Mouse (Mus musculus) monocyte, adult 2 months (primary cell): ENCODE results near the gene Samd14.

Source experiments
- DNase-seq, 2 experiments: peaks; one replicate each; pipeline ENCODE4 v3.0.0; 2022; ENCODE audit warnings: low spot score in 2 of 2, low read depth in 1 of 2

Samd14 gene

GRCm38 (mm10) chr11:94989562-94990017 is 20.1 kb upstream of the Samd14 start:
- DNase-seq: peak in 1 of 2 experiments; percentile 35

GRCm38 (mm10) chr11:94990102-94990748 is 19.5 kb upstream of the Samd14 start:
- DNase-seq: no peak

GRCm38 (mm10) chr11:94990749-94991577 is 18.7 kb upstream of the Samd14 start, which contains the start of gene Ppp1r9b:
Gene Ppp1r9b (plus strand): TSS chr11:94991035.
- DNase-seq: peak; percentile 68 to 86

- no peak for DNase-seq
Measured at GRCm38 (mm10) chr11:94991641-94992479, 17.8 kb upstream of the Samd14 start.

GRCm38 (mm10) chr11:94992480-94992753 is 17.3 kb upstream of the Samd14 start:
- no peak for DNase-seq

GRCm38 (mm10) chr11:94992754-94993606 is 16.7 kb upstream of the Samd14 start:
- DNase-seq: peak; percentile 56 to 80

GRCm38 (mm10) chr11:94994208-94994814 is 15.4 kb upstream of the Samd14 start:
- DNase-seq: no peak

GRCm38 (mm10) chr11:94994947-94995772 is 14.5 kb upstream of the Samd14 start:
- DNase-seq: no peak

- no peak for DNase-seq
Measured at GRCm38 (mm10) chr11:94996101-94996500, 13.6 kb upstream of the Samd14 start.

GRCm38 (mm10) chr11:94996984-94997383 is 12.7 kb upstream of the Samd14 start:
- no peak for DNase-seq

GRCm38 (mm10) chr11:94997596-94997995 is 12.1 kb upstream of the Samd14 start:
- DNase-seq: no peak

GRCm38 (mm10) chr11:94998041-94998531 is 11.6 kb upstream of the Samd14 start:
- DNase-seq: no peak

GRCm38 (mm10) chr11:95000128-95000527 is 9.6 kb upstream of the Samd14 start:
- DNase-seq: no peak

GRCm38 (mm10) chr11:95000548-95000947 is 9.1 kb upstream of the Samd14 start:
- no peak for DNase-seq

GRCm38 (mm10) chr11:95001058-95001457 is 8.6 kb upstream of the Samd14 start:
- peak in 1 of 2 experiments; percentile 38 for DNase-seq

- DNase-seq: no peak
Measured at GRCm38 (mm10) chr11:95001584-95002347, 7.9 kb upstream of the Samd14 start.

- DNase-seq: no peak
Measured at GRCm38 (mm10) chr11:95002705-95003104, 7.0 kb upstream of the Samd14 start.

GRCm38 (mm10) chr11:95004136-95004936 is 5.3 kb upstream of the Samd14 start:
- DNase-seq: no peak
